Mouse (Mus musculus) MEL (cell line): Measurements from ENCODE around the gene Ccsap. TPM values are rescaled to one million over a fixed set of nuclear protein-coding genes. Genes with fewer than 3 reads are reported as not detected.
A peak's percentile ranks its signal among the peaks of the same experiment; 100 is the strongest.

ENCODE experiments used
- DNase-seq: peaks from one replicate; pipeline ENCODE4 v3.0.0; 2011; ENCODE audit warnings: low read depth, low spot score
- H3K27ac ChIP-seq: 2 replicates; pipeline ENCODE4 v1.5.1; 2012; ENCODE audit warnings: low read depth, mild to moderate bottlenecking, control low read depth, low read length, moderate library complexity; ENCODE audit not compliant: control insufficient read depth
- H3K27me3 ChIP-seq, 2 experiments: fragments of 150-350 bp in 1 of 2; sonication (generic) in 1 of 2; 2 replicates each; pipeline ENCODE4 v1.6.1; 2012; ENCODE audit warnings: low read length in 2 of 2, mild to moderate bottlenecking in 2 of 2, improper control_type of control experiment in 1 of 2, moderate library complexity in 1 of 2; ENCODE audit not compliant: insufficient read depth in 2 of 2, control insufficient read depth in 1 of 2
- H3K36me3 ChIP-seq, 2 experiments: 2 replicates each; pipeline ENCODE4 v1.6.1; 2012 to 2014; ENCODE audit warnings: low read length in 2 of 2, improper control_type of control experiment in 1 of 2, inconsistent platforms in 1 of 2, mild to moderate bottlenecking in 1 of 2; ENCODE audit not compliant: insufficient read depth in 2 of 2, control insufficient read depth in 1 of 2
- H3K4me1 ChIP-seq, 2 experiments: fragments of 150-350 bp in 1 of 2; sonication (generic) in 1 of 2; 2 replicates each; pipeline ENCODE4 v1.6.1; 2012; ENCODE audit warnings: low read length in 2 of 2, improper control_type of control experiment in 1 of 2, mild to moderate bottlenecking in 1 of 2; ENCODE audit not compliant: insufficient read depth in 2 of 2, control insufficient read depth in 1 of 2
- H3K4me3 ChIP-seq, 2 experiments: fragments of 150-350 bp in 1 of 2; sonication (generic) in 1 of 2; 2 replicates each; pipeline ENCODE4 v1.5.1; 2012; ENCODE audit warnings: low read depth in 2 of 2, low read length in 2 of 2, mild to moderate bottlenecking in 2 of 2, moderate library complexity in 2 of 2, control low read depth in 1 of 2, improper control_type of control experiment in 1 of 2; ENCODE audit not compliant: control insufficient read depth in 1 of 2, insufficient read depth in 1 of 2
- H3K79me2 ChIP-seq: 2 replicates; pipeline ENCODE4 v1.6.1; 2012; ENCODE audit warnings: mild to moderate bottlenecking, low read length, moderate library complexity; ENCODE audit not compliant: control insufficient read depth, poor library complexity, insufficient read depth
- H3K9ac ChIP-seq: 2 replicates; pipeline ENCODE4 v1.6.1; 2012; ENCODE audit warnings: low read depth, mild to moderate bottlenecking, control low read depth, low read length, moderate library complexity; ENCODE audit not compliant: control insufficient read depth, poor library complexity, severe bottlenecking
- H3K9me3 ChIP-seq: fragments of 150-350 bp; sonication (generic); replicated peaks from 2 replicates; pipeline ENCODE4 v1.6.1; 2012; ENCODE audit warnings: mild to moderate bottlenecking, low read length, improper control_type of control experiment, moderate library complexity; ENCODE audit not compliant: insufficient read depth
- CHD1 ChIP-seq: IDR thresholded peaks from 2 replicates; pipeline ENCODE4 v1.6.1; 2012; ENCODE audit warnings: low read depth, mild to moderate bottlenecking, inconsistent platforms, low read length, improper control_type of control experiment
- E2F4 ChIP-seq: IDR thresholded peaks from 2 replicates; pipeline ENCODE4 v1.6.1; 2011; ENCODE audit warnings: low read depth, low read length, improper control_type of control experiment, borderline replicate concordance
- EP300 ChIP-seq, 2 experiments: IDR thresholded peaks; 2 replicates each; pipeline ENCODE4 v1.6.1; 2011; ENCODE audit warnings: improper control_type of control experiment in 2 of 2, low read length in 2 of 2, low read depth in 1 of 2, mild to moderate bottlenecking in 1 of 2
- ETS1 ChIP-seq: IDR thresholded peaks from 2 replicates; pipeline ENCODE4 v1.6.1; 2012; ENCODE audit warnings: low read depth, mild to moderate bottlenecking, inconsistent platforms, low read length, improper control_type of control experiment, moderate library complexity
- GABPA ChIP-seq: IDR thresholded peaks from 2 replicates; pipeline ENCODE4 v1.6.1; 2012; ENCODE audit warnings: low read depth, mild to moderate bottlenecking, inconsistent platforms, low read length, improper control_type of control experiment, moderate library complexity
- HCFC1 ChIP-seq: IDR thresholded peaks from 2 replicates; pipeline ENCODE4 v1.6.1; 2012; ENCODE audit warnings: low read depth, mild to moderate bottlenecking, inconsistent platforms, low read length, improper control_type of control experiment, moderate library complexity
- JUND ChIP-seq: IDR thresholded peaks from 2 replicates; pipeline ENCODE4 v1.6.1; 2011; ENCODE audit warnings: low read depth, mild to moderate bottlenecking, improper control_type of control experiment, low read length
- MEF2A ChIP-seq: IDR thresholded peaks from 2 replicates; pipeline ENCODE4 v1.6.1; 2014; ENCODE audit warnings: low read depth, mild to moderate bottlenecking, inconsistent platforms, low read length, improper control_type of control experiment; ENCODE audit not compliant: poor library complexity, insufficient replicate concordance, severe bottlenecking; ENCODE audit errors: extremely low read depth
- MYC ChIP-seq: IDR thresholded peaks from 2 replicates; pipeline ENCODE4 v1.6.1; 2011; ENCODE audit warnings: low read depth, mild to moderate bottlenecking, low read length, improper control_type of control experiment, moderate library complexity
- POLR2AphosphoS2 ChIP-seq: IDR thresholded peaks from 2 replicates; pipeline ENCODE4 v1.6.1; 2011; ENCODE audit warnings: low read length, improper control_type of control experiment
- RCOR1 ChIP-seq: IDR thresholded peaks from 2 replicates; pipeline ENCODE4 v1.6.1; 2012; ENCODE audit warnings: low read depth, mild to moderate bottlenecking, inconsistent platforms, low read length, improper control_type of control experiment
- SIN3A ChIP-seq: IDR thresholded peaks from 2 replicates; pipeline ENCODE4 v1.6.1; 2012; ENCODE audit warnings: low read length, improper control_type of control experiment, inconsistent platforms
- TAL1 ChIP-seq: IDR thresholded peaks from 2 replicates; pipeline ENCODE4 v1.6.1; 2012; ENCODE audit warnings: mild to moderate bottlenecking, inconsistent platforms, low read length, moderate library complexity, mixed read lengths
- USF1 ChIP-seq: IDR thresholded peaks from 2 replicates; pipeline ENCODE4 v1.6.1; 2014; ENCODE audit warnings: low read depth, mild to moderate bottlenecking, inconsistent platforms, low read length, improper control_type of control experiment, moderate library complexity
- USF2 ChIP-seq, 2 experiments: IDR thresholded peaks; 2 replicates each; pipeline ENCODE4 v1.6.1; 2011 to 2012; ENCODE audit warnings: improper control_type of control experiment in 2 of 2, low read length in 2 of 2, borderline replicate concordance in 1 of 2, inconsistent platforms in 1 of 2, low read depth in 1 of 2, mild to moderate bottlenecking in 1 of 2; ENCODE audit not compliant: insufficient read depth in 1 of 2
- ZC3H11A ChIP-seq: IDR thresholded peaks from 2 replicates; pipeline ENCODE4 v1.6.1; 2012; ENCODE audit warnings: low read depth, mild to moderate bottlenecking, inconsistent platforms, low read length, improper control_type of control experiment
- polyA plus RNA-seq, 2 experiments: library from polyadenylated mRNA; stranded (reverse) in 1 of 2; unstranded in 1 of 2; fragments of >175 nt in 1 of 2; fragments of >200 nt in 1 of 2; gene quantifications; 2 replicates each; pipeline versions ENCODE4 v1.2.1 to v1.2.4; 2012; ENCODE audit warnings: low replicate concordance in 2 of 2, low read depth in 1 of 2; ENCODE audit not compliant: insufficient read length in 2 of 2, insufficient read depth in 1 of 2, missing spikeins in 1 of 2
- total RNA-seq: library from RNA; depleted of rRNA; stranded (reverse); fragments of 300-350 nt; gene quantifications from 2 replicates; pipeline ENCODE4 v1.2.3, GENCODE M21; 2012

The Ccsap gene
- total and polyA plus RNA-seq, 3 experiments, result 6.7 to 12.1 TPM; not detected in 1

DNA sequence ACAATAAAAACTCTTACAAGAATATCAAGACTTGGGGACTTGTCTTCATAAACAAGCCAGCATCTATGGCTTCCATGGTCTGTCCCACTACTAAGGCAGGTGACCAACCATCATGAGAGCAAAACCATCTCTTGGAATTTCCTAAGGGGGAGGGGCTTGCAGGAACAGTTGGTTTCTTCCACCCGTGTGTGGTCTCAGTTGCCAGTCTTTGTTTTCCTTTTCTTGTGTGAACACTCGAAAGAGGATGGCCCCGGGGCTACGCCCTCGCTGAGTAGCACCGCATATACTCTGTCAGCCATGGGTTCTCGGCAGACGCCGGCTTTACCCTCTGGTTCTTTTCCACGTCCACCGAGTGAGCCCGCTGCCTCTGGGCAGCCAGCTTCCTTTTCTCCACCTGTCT, 17.9 kb downstream of the Ccsap start:
- H3K36me3 ChIP-seq, result peaks cover 2 to 3% of the 10 kb centered on the region in 2 experiments; a peak in 2 of 4 replicates
- no peaks in the 10 kb centered on the region for H3K27me3 ChIP-seq

DNA sequence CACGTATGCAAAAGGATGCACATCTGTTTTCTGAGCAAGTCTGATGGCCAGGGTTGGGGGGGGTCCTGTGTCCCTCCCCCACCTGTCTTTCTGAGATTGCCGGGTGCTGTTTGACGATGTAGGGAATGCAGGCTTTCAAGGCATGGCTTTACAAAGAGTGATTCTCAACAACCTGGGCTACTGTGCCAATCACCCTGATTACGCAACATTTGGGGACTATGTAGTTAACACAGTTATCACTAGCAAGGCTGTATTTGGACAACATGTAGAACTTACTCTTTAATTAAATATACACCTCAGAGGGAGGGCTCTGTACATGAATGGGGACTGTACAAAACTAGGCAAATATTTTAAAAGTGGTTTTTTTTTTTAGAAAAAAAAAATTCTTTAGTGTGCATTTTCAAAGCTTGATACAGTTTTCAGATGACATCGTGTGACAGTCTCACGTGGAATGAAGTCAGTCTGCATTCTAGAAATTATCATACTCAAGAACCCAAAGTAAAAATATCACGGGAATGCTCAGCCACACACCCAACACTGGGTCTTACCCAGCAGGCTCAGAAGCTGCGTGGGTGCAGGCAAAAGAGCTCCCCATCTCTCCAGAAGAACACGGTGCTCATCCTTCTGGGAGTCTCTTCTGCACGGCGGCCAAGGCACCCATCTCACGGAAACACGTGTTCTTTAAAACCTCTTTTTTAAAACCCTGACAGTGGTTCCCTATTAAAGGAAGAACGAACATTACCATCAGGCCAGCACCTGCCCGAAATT, 19.2 kb downstream of the Ccsap start:
- H3K36me3 ChIP-seq, result peaks cover 2 to 3% of the 10 kb centered on the region in 2 experiments; a peak in 2 of 4 replicates

More for the DNA sequence above, 17.9 kb downstream of the Ccsap start:
- TF ChIP-seq CHD1 (no peak), ZC3H11A (no peak), USF2 (IDR thresholded peaks at IDR 0.05; ENCODE audit: borderline replicate concordance in 1 of 2, insufficient read depth in 1 of 2, low read depth in 1 of 2, low read length in 2 of 2) (no peak), HCFC1 (no peak), SIN3A (no peak), MYC (no peak), USF1 (no peak), RCOR1 (no peak), E2F4 (no peak), TAL1 (no peak), EP300 (IDR thresholded peaks at IDR 0.05; ENCODE audit: low read depth in 1 of 2, low read length in 2 of 2) (no peak), MEF2A (no peak), ETS1 (no peak), GABPA (no peak), POLR2AphosphoS2 (no peak), JUND (no peak)
- peaks cover 12% of the 10 kb centered on the region; the same call in 1 of the 2 replicates for H3K79me2 ChIP-seq
- H3K4me3 ChIP-seq, result no peak overlapping the region
- no peak overlapping the region for H3K9ac ChIP-seq
- no peaks in the 10 kb centered on the region for H3K9me3 ChIP-seq
- no peak overlapping the region for H3K27ac ChIP-seq
- 0 out of 4 replicates have a peak, but pooled peaks cover 0 to 6% of the 10 kb centered on the region in 2 experiments for H3K4me1 ChIP-seq
- DNase-seq, result no peak

More for the DNA sequence above, 19.2 kb downstream of the Ccsap start:
- no peak overlapping the region for H3K4me3 ChIP-seq
- H3K27me3 ChIP-seq, result no peaks in the 10 kb centered on the region
- no peak overlapping the region for H3K27ac ChIP-seq
- H3K9me3 ChIP-seq, result no peaks in the 10 kb centered on the region
- DNase-seq, result no peak
- H3K9ac ChIP-seq, result no peak overlapping the region
- peak; percentile 21; the same call in 1 of the 2 replicates for TF ChIP-seq POLR2AphosphoS2
- no peak for TF ChIP-seq JUND
- TF ChIP-seq, all 39 proteins: peak for 1
- H3K79me2 ChIP-seq, result peaks cover 4% of the 10 kb centered on the region; the same call in 1 of the 2 replicates
- 0 out of 4 replicates have a peak, but pooled peaks cover 0 to 2% of the 10 kb centered on the region in 2 experiments for H3K4me1 ChIP-seq
